Mouse (Mus musculus): ENCODE data around the gene Rundc3a. TPM values are rescaled to one million over a fixed set of nuclear protein-coding genes. Genes with fewer than 3 reads are reported as not detected.
"Not testable (repeated sequence)": the region's sequence is repeated elsewhere in the genome, so short reads cannot be mapped to it uniquely, and the experiment has no call there.

The Rundc3a gene
- total RNA-seq, 2 experiments from 2014 or later = 0.29 TPM; not detected in 1

GRCm38 (mm10) chr11:102386121-102386520 lies 7.1 kb upstream of the Rundc3a start:
- no peak for DNase-seq
- intact Hi-C loops (cut with DNase I) = no loop called here

DNA sequence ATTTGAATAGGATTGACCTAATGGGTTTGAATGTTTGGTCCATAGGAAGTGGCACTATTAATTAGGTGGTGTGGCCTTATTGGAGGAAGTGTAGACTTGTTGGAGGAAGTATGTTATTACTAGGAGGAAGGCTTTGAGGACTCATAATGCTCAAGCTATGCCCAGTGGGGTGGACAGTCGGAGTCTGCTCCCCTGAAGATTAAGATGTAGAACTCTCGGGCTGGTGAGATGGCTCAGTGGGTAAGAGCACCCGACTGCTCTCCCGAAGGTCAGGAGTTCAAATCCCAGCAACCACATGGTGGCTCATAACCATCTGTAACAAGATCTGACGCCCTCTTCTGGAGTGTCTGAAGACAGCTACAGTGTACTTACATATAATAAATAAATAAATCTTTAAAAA lies 3.8 kb upstream of the Rundc3a start:
- intact Hi-C loops (cut with DNase I); DNase-seq: not testable (repeated sequence)

GRCm38 (mm10) chr11:102392441-102393237 lies 564 bp upstream of the Rundc3a start:
- DNase-seq = no peak
- intact Hi-C loops (cut with DNase I) = no loop called here

DNA sequence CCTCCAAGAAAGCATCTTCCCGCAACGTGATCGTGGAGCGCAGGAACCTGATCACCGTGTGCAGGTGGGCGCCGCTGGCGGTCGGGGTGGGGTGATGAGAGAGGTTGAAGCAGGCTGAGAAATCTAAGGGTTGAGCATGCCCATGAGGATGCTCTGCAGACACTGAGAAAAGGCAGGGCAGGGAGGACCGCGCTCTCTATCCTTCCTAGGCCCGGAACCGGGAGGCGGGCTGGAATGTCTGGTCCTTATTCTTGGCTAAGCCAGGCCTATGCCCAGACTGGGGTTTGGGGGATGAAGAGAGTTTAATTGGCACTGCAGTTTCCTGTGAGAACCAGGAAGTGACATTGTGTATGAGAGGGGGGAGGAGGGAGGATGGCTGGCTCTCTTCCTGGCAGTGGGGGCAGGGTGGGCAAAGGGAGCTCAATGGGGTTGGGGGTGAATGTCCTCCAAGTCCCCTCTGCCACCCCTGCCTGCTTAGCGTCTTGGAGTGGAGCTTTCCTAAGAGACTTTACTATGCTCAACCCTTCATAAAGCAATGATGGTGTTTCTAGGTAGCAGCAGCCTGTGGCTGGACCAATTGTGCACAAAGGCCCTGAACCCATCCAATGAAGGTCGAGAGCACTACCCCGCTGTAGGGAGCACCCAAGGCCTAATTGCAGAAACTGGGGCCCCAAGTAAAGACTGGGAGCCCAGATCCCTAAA lies 667 bp downstream of the Rundc3a start:
- intact Hi-C loops (cut with DNase I) = no loop called here
- DNase-seq = no peak

DNA sequence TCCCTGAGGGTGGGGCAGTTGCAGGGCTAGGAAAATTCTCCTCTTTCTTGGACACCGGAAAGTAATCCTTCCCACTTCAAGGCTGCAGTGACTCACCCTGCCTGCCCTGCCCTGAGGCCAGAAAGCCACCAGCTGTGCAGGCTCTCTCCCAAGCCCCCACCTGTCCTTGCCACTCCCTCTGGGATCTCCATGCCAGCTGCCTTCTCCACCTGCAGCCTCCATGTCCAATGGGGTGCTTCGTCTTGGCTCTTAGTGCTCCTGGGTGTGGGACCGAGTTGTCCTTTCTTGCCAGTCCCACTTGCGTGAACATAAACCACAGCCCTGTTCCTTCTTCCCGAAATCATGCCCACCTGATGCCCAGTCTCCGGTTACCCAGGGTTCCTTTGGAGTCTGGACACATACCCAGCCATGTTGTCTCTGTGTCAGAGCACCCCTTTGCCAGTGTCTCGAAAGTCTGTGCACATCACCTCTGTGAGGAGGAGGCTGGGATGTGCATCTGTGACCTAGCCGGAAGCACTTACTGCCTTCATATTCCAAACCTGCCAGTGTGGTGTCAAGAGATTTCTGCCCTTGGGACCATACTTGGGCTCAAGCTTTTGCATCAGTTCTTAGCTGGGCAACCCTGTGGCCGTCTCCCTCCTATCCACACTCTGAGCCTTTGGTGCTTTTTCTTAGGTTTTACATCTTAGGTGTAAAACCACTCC lies 1.4 kb downstream of the Rundc3a start:
- DNase-seq = no peak
- intact Hi-C loops (cut with DNase I) = no loop called here

DNA sequence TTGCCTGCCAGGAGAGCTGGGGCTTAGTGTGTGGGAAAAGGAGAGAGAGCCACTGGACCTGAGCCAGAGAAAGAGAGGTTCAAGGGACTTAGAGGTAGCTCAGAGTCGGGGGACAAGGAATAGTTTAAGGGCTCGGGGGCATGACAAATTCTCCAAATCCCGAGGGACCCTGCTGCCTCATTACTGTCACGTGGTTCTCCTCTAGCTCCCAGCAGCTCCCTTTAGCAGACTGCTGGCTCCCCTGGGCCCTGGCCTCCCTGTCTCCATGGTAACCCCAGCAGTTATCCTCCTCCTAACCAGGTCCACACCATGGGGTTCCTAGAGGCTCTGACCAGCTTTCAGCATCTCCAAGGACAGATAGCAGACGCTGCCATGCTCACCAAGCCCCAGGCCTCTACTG lies 2.0 kb downstream of the Rundc3a start:
- no peak for DNase-seq
- intact Hi-C loops (cut with DNase I) = no loop called here

GRCm38 (mm10) chr11:102396263-102396662 lies 3.1 kb downstream of the Rundc3a start:
- no peak for DNase-seq
- intact Hi-C loops (cut with DNase I) = no loop called here

GRCm38 (mm10) chr11:102396671-102397141 lies 3.5 kb downstream of the Rundc3a start:
- intact Hi-C loops (cut with DNase I) = no loop called here
- DNase-seq = no peak

DNA sequence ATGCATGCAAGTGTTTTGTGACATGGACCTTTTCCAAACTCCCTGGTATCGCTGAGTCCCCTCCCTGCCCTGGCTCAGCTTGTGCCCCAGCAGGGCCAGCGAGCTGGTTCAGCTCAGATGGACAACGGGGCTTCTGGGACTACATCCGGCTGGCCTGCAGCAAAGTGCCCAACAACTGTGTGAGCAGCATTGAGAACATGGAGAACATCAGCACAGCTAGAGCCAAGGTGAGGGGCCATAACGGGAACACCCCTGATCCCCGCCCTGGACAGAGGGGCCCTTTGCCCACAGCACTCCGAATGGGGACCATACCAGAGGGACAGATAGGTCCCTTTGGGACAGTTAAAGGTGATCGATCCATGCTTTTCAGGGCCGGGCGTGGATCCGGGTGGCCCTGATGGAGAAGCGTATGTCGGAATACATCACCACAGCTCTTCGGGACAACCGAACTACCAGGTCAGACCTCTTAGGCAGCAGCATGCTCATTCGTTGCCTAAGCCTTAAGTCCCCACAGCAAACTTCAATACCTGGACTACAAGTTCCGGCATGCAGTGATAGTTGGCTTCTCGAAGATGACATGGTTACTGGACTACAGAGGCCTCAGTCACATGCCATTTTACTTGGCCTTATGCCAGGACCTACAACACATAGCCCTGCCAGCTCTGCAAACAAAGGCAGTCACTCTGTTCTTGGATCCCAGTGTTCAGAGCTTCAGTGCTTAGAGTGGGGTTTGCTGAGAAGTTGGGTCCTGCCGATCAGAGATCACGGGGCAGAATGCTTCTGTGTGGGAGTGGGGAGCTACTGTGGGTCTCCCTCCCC lies 5.0 kb downstream of the Rundc3a start:
- intact Hi-C loops (cut with DNase I) = no loop called here
- DNase-seq = peak in 1 of 2 experiments; percentile 52

DNA sequence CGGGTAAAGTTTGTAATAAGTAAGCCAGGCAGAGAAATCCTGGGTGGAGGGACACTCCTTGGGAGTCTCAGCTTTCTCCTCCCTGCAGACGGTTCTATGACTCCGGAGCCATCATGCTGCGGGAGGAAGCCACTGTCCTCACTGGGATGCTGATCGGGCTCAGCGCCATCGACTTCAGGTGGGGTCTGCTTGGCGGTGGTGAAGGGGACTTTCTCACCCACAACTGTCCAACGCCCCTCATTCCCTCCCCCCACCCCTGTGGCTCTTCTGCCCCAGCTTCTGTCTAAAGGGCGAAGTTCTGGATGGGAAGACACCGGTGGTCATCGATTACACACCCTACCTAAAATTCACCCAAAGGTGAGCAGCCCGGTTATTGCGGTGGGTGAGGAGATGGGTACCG lies 5.9 kb downstream of the Rundc3a start:
- DNase-seq = no peak
- intact Hi-C loops (cut with DNase I) = no loop called here

DNA sequence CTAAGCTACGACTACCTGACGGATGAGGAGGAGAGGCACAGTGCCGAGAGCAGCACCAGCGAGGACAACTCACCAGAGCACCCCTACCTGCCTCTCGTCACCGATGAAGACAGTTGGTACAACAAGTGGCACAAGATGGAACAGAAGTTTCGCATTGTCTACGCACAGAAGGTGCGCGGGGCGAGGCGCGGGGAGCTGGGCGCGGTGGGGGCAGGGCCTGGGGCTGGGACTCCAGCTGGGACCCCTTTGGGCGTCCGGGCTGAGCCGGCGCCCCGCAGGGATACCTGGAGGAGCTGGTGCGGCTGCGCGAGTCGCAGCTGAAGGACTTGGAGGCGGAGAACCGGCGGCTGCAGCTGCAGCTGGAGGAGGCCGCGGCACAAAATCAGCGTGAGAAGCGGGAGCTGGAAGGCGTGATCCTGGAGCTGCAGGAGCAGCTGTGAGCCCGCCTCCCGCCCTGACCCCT lies 6.4 kb downstream of the Rundc3a start:
- peak in 1 of 2 experiments; percentile 32 for DNase-seq
- intact Hi-C loops (cut with DNase I) = no loop called here

- intact Hi-C loops (cut with DNase I) = no loop called here
- DNase-seq = peak in 1 of 2 experiments; percentile 2
Measured at GRCm38 (mm10) chr11:102400513-102401084, 7.4 kb downstream of the Rundc3a start.

DNA sequence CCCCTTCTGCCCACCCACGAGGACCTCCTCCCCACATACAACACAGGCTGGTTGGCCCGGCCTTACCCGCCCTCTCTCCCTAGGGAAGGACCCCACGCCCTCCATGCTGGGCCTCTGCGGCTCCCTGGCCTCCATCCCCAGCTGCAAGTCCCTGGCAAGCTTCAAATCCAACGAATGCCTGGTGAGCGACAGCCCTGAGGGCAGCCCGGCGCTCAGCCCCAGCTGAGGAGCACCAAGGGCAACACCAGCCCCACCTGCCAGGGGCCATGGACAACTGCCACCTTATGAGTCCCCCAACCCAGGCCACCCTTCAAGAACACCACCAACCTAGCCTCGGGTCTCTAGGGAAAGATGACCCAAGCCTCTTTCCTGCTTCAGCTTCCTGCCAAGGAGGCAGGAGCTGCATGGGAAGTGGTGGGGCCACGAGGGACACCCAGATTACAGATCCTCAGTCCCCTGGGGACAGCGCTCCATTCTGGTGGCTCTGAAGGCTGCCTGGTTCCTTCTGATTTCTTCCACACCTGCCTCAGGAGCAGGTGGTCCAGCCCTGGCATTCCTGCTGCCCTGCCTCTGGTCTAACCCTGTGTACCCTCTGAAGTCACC lies 8.8 kb downstream of the Rundc3a start:
- intact Hi-C loops (cut with DNase I) = no loop called here
- DNase-seq = no peak

- intact Hi-C loops (cut with DNase I) = no loop called here
Measured at GRCm38 (mm10) chr11:102403657-102404056, 10.5 kb downstream of the Rundc3a start.

DNA sequence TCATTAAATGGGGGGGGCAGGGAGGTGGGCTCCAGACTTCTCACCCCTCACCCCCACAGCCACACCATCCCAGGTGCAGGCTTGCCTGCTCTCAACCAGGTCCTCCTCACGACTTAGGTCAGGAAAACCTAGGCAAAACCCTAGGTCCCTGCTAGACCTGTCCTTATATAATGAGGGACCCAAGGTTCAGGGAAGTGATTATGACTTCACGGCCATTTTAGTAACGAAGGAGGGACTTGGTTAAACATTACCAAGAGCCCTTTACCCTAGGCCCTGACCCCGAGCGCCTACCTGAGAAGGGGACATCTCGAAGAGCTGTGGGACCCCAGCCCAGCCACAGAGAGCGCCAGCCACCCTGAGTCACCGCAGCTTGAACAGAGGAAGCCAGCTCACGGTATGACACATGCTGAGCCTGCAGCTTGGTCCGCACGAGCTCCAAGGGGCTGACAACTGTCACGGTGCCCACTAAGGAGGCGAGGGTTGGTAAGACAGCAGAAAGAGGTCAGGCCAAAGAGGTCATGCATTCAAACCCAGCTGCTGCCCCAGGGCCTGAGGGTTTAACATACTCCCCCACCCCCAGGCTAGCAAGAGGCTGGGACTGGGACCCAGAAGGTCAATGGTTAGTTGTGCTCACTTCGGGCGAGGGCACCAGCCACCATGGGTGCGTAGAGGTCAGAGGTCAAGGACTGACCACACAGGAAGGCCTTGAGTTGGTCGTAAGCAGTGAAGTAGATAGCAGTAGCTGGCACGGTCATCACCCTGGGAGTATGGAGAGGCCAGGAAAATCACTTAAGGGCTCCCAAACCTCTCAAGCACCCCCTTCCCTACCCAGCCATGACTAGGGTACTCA lies 11.2 kb downstream of the Rundc3a start:
- DNase-seq = no peak
- intact Hi-C loops (cut with DNase I) = no loop called here

More at GRCm38 (mm10) chr11:102403657-102404056, 10.5 kb downstream of the Rundc3a start:
- DNase-seq = no peak

GRCm38 (mm10) chr11:102405544-102406285 lies 12.5 kb downstream of the Rundc3a start:
- intact Hi-C loops (cut with DNase I) = no loop called here
- DNase-seq = no peak

DNA sequence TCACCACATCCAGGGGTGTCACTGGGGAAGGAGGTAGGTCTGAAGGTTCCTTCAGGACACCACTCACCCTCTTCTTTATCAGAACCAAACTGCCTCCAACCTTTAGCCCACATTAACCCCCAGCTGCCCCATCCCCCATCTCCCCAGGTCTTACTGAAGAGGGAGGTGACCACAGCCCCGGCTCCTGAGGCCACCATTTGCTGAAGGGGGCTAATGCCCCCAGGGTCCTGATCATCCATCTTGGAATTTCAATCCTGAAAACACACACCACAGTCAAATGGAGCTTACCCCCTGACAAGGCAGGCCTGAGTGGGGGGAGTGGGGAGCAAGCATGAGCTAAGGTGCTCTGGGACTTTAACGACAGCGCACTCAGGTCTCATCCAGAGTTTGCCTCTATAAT lies 13.2 kb downstream of the Rundc3a start:
- intact Hi-C loops (cut with DNase I) = no loop called here

More for the DNA sequence above, 13.2 kb downstream of the Rundc3a start:
- peak in 1 of 2 experiments; percentile 6 for DNase-seq
